24 mouse cellular contexts compared by ENCODE assay signal in the genomic region with DNA sequence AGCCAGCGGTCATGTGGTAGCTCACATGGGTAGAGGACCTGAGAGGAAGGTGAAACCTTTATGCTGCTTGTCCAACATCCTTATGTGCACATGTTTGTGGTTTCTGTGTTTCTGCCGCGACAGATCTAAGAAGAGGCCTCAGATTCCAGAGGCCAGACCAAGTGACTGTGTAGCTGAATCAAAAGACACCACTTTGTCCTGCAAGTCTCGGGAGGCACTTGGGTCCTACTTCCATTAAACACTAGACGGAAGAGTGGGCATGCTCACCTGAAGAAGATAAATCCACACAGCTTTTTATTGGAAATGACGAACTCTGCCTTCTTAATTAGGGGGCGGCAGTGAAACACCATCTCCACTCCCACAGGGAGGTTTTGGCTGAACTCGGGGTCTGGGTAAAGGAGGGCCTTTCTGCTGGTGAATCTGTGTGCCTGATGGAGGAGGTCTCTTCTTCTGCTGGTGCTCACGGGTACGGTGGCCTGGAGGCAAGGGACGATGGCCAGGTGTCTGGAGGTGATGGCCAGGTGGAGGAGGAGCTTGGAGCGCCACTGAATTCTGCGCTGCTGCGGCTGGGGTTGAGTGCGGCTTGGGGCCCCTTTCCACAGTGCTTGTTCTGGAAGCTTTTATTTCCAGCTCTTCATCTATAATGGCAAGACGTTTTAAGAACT. TPM values are rescaled to one million over a fixed set of nuclear protein-coding genes. Genes with fewer than 3 reads are reported as not detected.
"Had no signal": no experiment of that assay in that cellular context is flagged by ENCODE, and none has a peak within 500 bp of the region (broad histone marks: within the 10 kb centered on the region; RNA-seq: fewer than 3 reads in every experiment).

No protein-coding gene starts in this region.

- DNase-seq: kidney, adult 11 months; kidney, adult 8-10 months; kidney, postnatal 10 days; kidney, postnatal 36 days; layer of hippocampus, postnatal 36 days; liver, embryonic 13.5 days; lung, embryonic 14.5 days; retina, postnatal 1 day; right cerebral cortex, postnatal 25 days had no signal

- H3K9me3 ChIP-seq: kidney, embryonic 15.5 days; liver, embryonic 13.5 days; midbrain, embryonic 12.5 days; midbrain, embryonic 15.5 days; neural tube, embryonic 13.5 days had no signal

- H3K27ac ChIP-seq: kidney, embryonic 15.5 days; left cerebral cortex, adult 2 months; liver, embryonic 13.5 days; macrophage; midbrain, embryonic 12.5 days; midbrain, embryonic 15.5 days; neural tube, embryonic 13.5 days; stomach, postnatal 0 days had no signal

- H3K36me3 ChIP-seq: kidney, embryonic 15.5 days; liver, embryonic 13.5 days; midbrain, embryonic 12.5 days; midbrain, embryonic 15.5 days; neural tube, embryonic 13.5 days had no signal

- H3K4me2 ChIP-seq: kidney, embryonic 15.5 days; liver, embryonic 13.5 days; lung, embryonic 14.5 days; midbrain, embryonic 12.5 days; midbrain, embryonic 15.5 days; neural tube, embryonic 13.5 days had no signal

- H3K27me3 ChIP-seq: kidney, embryonic 15.5 days; midbrain, embryonic 15.5 days; neural tube, embryonic 13.5 days had no signal

- H3K9ac ChIP-seq: kidney, embryonic 15.5 days; liver, embryonic 13.5 days; lung, embryonic 14.5 days; midbrain, embryonic 12.5 days; midbrain, embryonic 15.5 days; neural tube, embryonic 13.5 days had no signal

- H3K4me3 ChIP-seq: kidney, embryonic 15.5 days; left cerebral cortex, adult 2 months; liver, embryonic 13.5 days; midbrain, embryonic 12.5 days; midbrain, embryonic 15.5 days; neural tube, embryonic 13.5 days had no signal

- H3K4me1 ChIP-seq: liver, embryonic 13.5 days had no signal

- ATAC-seq: lung, postnatal 0 days; midbrain, embryonic 15.5 days had no signal

RNA-seq across cellular contexts. Expression of a gene that starts 12.0 kb away (rescaled TPM):
- total RNA-seq: layer of hippocampus, adult 8-10 months; layer of hippocampus, postnatal 10 days; layer of hippocampus, postnatal 36 days; left cerebral cortex, adult 2 months; left cerebral cortex, postnatal 10 days; left cerebral cortex, postnatal 36 days had no signal
- polyA plus RNA-seq: kidney, embryonic 15.5 days; limb, embryonic 11.5 days; limb, embryonic 14.5 days; liver, embryonic 13.5 days; midbrain, embryonic 12.5 days; midbrain, embryonic 15.5 days; stomach, embryonic 14.5 days; stomach, postnatal 0 days had no signal
